Mouse (Mus musculus) stomach, postnatal 0 days (tissue): ENCODE measurements around the gene Cftr.

ENCODE experiments used
- CTCF ChIP-seq: IDR thresholded peaks from 2 replicates; pipeline ENCODE4 v1.5.1; 2016; ENCODE audit warnings: antibody characterized with exemption, low read depth, mild to moderate bottlenecking, moderate library complexity
- EP300 ChIP-seq: optimal IDR thresholded peaks from 2 replicates; pipeline ENCODE3; 2016; ENCODE audit warnings: antibody characterized with exemption

DNA sequence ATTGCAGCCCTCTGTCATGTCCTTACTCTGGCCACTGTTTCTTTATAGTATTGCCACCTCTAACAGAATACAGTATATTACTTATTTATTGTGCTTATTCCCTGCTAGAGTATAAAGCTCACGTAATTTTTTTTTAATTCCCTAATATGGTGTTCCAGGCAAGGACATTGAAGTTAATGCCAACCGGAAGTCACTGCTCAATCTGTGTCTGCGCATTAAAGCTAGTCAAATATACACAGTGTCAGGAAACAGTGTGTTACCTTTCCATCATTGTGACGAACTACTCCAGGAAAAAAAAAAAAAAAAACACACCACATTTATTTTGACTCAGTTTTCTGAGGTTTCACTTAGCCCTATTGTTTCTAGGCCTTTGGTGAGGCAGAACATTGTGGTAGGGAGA lies 42.4 kb upstream of the Cftr start:
- TF ChIP-seq CTCF: no peak
- TF ChIP-seq EP300: no peak
